Mouse (Mus musculus): Measurements from ENCODE around the gene Rbfox3.

The Rbfox3 gene

DNA sequence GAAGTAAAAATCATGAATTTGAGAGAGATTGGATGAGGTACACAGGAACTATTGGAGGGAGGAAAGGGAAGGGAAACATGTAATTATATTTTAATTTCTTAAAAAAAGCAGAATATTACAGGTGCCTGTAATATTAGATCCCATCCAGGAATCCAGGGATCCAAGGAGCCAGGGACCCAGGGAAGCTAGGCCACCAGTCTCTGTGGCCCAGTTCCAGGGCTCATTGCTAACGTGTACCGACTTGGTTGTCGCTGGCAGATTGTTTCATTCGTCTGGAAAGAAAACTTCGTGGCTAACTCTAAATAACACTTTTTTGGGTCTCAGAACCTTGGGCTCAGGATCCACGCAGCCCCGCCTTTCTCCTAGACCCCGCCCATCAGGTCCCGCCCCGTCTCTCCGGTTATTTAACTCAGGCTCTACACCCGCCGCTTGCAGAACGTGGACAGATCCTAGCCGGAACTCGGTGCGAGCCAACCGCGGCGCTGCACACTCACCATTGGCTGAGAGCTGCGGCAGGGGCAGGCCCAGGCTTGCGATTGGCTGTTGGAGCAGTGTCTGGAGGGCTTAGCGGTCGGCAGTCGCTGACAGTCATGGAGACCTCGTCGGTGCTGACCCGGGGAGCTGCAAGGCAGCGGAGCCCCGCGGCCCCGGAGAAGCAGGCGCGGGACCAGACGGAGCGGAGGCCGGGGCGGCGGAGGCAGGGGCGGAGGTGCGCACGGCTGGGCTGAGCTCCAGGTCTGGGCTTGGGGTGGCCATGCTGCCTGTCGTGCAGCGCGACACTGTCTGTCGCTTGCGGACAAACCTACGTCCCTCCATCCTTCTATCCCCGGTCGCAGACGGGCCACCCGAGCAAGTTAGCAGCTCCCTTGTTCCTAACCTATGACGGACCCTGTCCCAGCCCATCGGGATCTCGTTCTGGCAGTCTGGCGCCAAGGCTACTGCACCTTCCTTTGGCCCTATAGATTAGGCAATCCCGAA, 434.7 kb downstream of the Rbfox3 start, which contains the start of gene Engase:
Gene Engase, plus strand, starts transcription at position 434 of the 978 bp plus-strand sequence.
- peak; percentile 95 for DNase-seq (ENCODE audit: low spot score)

DNA sequence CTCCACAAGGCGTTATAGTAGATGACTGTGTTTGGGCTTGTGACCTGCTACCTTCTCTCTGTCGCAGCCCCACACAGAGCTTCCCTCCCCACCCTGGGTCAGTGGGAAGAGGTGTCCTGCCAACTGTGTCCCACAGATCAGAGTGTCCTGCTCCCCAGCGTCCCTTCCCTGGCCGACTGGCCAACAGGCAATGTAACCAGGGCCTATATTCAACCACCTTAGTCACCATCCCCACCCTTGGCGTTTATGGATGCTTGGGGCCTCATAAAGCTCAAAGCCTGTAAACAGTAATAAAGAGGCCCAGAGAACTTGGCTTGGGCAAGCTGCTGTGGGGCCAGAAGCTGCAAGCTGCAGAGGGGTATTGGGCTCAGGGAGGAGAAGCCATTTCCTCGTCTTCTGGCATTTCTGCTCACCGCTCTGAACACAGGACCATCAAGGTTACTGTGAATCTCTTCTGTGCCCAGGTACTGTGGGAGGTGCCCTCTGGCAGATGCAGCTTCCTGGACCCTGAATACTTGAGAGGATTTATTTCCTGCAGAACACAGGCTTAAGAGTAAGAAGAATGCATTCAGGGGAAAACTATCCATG, 435.8 kb downstream of the Rbfox3 start:
- DNase-seq (ENCODE audit: low spot score) = no peak

DNA sequence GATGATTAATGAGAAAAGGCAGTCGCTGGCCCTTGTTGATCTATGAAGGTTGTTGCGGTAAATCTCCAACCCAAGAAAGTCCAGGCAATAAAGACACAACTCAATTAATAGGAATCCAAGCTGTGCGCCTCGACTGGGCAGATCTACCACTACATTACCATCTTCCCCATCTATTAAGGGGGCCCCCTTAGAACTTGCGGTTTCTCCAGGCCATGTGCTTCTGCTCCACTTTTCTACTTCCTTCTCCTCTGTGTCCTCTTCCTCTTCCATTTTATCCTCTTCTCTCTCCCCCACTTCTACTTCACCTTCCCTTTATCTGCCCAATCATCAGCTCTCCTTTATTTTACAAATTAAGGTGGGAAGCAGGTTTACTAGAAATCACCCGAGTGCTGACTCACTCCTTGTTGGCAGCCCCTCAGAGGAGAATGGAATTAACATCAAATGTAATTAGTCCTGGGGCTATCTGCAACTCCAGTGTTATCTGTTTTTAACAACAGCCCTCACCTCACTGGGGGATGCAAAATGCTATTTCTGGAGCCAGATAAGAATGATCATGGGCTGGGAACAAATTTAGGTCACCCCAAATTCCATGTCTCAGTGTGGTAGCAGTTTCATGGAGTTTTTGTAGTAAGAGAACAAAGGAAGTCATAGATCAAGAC, 437.4 kb downstream of the Rbfox3 start:
- DNase-seq (ENCODE audit: low spot score) = no peak

DNA sequence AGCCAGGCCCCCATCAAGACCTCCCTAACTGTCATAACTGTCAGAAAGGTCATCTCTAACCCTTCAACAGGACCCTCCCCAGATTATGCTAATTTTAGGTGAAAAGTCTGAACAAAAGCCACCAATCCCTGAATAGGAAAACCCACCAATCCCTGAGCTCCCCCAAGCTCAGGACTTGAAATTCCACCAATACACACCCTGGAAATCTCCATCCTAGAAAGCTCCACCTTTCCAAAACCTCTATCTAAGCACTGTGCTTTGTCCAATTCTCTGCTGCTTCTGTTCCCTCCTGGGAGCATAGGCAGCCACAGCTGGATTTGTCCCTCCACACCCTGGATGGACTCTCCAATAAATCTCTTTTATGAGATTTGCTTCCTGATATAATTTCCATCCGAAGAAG, 438.2 kb downstream of the Rbfox3 start:
- no peak for DNase-seq (ENCODE audit: low spot score)

DNA sequence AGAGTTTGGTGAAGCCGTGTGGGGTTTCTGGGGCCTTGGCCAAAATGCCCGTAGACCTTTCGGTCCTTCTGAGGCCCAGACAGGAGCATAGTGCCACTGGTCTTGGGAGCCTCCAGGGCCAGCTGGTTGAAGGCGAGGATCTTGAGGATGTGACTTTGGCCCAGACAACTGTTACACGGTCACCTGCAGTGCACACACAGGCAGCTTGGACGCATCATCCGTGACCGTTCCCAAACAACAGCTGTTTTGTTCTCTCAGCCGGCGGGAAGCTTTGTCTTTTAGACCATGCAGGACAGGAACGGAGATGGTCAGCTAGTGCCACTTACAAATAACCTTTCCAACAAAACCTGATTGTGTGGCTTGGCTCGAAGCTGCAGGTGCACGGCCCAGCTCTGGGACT, 439.7 kb downstream of the Rbfox3 start:
- no peak for DNase-seq (ENCODE audit: low spot score)

DNA sequence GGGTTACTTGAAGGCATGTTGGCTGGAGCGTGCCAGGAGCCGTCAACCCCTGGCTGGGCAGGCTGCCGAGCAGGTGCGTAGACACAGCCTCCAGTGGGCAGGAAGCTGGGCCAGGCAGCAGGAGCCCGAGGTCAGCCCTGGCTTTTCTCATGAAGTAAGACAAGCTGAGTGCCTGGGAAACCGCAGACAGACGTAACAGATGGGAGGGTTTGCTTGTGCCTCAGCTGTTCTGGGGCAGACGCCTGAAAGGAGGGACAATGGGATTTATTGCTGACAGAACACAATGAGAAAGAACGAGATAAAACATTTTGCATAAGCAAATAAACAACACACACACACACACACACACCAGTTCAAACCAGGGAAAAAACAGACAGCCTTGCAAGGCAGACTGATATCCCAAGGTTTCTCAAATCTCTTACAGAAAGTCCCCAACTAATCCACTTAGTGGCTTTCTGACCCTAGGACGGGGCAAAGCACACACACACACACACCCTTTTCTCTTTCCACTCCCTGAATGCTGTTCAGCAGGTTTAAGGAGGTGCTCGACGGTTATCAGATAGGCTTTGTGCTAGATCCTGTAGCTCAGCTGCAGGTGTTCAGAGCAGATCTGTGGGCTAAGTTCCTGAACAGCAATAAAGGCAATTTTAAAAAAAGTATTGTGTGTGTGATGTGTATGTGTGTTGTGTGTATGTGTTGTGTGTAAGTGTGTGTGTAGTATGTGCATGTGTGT, 441.0 kb downstream of the Rbfox3 start:
- peak; percentile 36 for DNase-seq (ENCODE audit: low spot score)

DNA sequence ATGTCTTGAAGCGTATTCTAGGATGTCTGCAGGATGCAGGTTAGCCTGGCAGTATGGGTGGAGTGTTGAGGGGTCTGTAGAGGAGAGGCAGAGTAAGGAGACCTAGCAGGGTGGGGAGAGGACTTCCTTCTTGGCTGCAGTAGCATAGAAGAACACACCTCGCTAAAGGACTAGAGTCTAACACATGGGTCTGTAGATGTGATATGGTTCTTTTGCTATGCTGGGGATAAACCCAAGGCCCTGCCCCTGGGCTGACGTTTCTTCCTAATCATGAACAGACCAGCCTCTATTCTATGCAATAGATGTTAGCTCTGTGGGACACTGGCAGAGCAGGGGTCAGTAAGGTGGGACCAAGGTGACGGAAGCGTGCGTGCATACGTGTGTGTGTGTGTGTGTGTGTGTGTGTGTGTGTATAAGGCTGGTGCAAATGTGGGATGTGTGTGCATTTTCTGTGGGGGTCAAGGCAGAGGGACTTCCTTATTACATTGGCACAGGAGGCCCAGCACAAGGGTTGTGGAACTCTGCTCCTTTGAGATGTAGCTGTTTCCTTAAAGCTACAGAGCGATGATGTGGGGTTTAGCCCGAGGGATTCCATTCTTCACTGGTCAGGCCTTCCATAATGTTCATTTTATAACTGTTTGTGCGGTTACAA, 441.8 kb downstream of the Rbfox3 start:
- no peak for DNase-seq (ENCODE audit: low spot score)

DNA sequence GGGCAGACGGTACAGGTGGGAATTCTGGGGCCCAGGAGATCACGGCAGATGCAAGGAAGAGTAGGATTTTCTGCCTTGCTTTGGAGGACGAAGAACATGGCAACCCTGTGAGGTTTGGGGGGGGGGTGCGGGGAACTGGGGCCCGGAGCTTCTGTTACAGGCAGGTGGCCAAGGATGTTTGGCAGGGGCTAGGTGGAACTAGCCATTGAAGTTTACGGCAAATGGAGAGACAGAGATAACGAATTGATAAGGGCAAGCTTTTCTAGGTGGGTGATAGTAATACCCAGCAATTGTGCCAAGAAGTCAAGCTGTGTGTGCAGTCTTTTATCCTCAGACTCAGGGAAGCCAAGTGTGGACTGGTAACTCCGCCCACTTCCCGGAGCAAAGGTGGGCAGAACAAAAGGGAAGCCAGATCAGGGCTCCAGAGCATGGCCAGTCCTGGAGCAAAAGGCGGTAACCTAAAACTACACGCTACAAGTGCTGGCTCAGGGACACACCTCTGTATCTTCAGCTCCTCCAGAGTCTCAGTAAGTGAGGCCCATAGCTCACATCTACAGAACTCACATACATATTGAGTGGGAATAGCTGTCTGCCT, 443.9 kb downstream of the Rbfox3 start:
- DNase-seq (ENCODE audit: low spot score) = no peak

DNA sequence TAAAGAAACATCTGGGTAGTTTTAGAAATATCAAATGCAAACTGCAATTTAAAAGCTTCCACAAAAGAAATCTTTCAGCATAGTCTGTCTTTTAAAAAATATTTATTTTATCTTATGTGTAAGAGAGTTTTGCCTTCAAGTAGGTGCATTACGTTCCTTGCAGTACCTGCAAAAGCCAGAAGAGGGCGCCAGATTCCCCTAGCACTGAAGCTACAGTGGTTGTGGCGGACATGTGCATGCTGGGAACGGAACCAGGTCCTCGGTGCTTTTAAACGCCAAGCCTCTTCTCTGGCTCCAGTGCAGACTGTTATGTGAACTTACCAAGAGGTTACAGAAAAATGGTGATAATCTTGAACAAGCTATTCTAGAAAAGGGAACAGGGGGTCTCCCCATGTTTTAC, 451.1 kb downstream of the Rbfox3 start:
- no peak for DNase-seq (ENCODE audit: low spot score)

DNA sequence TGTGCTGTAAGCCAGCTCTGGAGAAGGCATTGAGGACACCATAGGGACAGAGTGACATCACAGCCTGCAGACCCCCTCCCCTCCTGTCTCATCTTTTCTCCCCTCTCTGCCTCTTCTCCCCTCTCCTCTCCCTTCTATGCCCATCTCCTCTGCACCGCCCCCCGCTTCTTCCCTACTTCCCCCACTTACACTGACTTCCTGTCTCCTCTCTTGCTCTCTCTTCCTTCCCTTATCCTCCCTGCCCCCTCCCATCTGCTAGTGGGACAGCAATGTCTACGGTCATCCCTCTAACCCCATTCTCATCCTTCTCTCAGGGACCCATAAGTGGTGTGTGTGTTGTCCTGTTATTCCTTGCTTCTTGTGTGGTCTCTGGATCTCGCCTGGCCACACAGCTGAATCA, 451.9 kb downstream of the Rbfox3 start:
- DNase-seq (ENCODE audit: low spot score) = no peak

DNA sequence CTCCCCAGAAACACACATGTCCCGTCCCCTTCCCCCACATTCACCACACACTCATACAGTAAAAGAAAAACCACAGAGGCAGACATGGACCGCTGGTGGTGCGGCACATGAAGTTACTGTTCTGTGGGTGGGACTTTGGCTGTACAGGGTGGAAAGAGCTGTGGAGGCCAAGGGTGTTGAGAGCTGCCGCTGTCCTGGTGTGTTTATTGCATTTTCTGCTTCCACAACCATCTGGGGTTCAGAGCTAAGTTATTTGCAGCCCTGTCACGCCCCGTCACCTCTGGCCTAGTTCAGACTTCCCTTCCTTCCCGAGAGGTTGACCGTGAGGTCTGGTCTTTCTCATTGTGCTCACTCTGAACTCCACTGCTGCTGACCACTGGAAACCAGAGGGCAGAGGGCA, 452.3 kb downstream of the Rbfox3 start:
- DNase-seq (ENCODE audit: low spot score) = no peak

DNA sequence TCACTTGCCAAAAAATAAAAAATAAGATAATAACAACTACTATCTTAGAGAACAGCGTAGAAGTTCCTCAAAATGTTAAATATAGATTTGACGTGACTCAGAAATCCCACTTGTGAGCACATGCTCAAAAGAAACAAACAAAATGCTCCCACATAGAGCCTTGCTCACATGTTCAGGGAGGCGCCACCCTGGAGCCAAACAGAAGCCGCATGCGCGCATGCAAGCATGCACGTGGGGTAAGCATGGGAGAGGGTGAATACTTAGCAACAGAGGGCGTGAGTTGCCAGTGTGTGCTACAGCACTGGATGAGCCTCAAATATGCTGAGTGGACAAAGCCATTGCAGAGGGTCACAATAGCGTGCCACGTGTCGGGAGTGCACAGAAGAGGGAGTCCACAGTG, 454.5 kb downstream of the Rbfox3 start:
- no peak for DNase-seq (ENCODE audit: low spot score)

DNA sequence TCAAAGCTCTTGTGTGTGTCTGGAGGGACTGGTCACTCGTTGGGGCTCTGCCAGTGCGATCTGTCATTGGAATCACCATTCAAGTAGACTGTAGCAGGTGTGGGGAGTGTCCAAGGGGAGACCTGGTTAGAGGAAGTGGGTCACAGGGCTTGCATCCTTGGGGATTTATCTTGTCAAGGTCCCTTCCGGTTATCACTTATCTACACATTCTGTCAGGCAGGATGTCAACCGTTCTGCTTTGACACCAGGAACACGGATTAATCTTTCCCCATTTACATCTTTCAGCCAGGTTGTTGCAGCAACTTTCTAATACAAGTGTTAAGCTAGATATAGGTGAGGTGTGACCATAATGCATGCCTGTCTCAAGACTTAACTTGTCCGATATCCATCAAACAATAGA, 455.6 kb downstream of the Rbfox3 start:
- DNase-seq (ENCODE audit: low spot score) = no peak

DNA sequence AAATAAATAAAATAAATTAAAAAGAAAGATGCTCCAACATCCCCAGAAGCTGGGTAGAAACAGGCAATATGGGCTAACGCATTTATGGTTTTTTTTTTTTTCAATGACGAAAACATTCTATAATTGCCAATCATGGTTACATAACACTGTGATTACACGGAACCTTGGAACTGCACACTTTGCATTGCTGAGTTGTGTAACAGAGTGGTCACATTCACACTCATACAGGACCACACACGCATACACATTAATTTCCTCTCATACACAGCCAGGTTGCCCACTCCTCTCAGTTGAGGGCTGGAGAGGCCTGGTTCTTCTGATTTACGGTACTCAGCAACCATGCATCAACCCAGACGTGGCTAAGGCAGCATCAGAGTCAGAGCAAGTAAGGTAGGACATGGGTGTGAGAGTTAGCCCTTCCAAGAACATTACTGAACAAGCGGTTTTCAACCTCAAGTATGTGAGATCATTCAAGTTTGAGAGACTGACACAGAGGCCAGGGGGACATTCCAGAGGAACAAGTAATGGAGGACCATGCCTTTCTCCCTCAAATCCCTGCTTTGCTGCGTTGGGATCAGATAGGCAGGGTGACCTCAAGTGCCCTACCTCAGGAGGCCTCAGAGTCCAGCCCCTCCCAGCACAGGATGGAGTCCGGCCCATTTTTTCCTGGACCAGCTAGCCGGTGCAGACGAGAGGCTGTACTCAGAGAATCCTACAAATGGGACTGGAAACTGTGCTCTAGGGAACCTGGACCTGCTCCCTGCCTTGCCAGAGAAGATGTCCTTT, 457.3 kb downstream of the Rbfox3 start:
- DNase-seq (ENCODE audit: low spot score) = no peak

DNA sequence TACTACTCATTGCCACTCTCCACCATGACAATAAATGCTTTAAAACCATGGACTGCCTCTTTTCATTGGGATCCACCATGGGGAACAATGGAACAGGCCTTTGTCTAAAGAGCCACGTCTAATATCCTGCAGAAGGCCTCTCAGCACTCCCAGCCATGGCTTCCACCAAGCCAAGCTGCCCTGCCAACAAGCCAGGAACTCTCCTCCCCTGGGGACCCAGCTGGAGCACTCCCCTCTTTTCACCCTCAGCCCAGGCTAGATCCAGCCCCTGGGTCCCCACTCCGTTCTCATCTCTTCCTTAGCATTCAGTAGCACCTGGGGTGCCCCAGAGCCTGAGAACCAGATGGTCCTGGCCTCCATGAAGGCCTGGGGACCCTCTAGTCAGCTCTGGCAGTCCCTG, 458.4 kb downstream of the Rbfox3 start:
- DNase-seq (ENCODE audit: low spot score) = no peak

DNA sequence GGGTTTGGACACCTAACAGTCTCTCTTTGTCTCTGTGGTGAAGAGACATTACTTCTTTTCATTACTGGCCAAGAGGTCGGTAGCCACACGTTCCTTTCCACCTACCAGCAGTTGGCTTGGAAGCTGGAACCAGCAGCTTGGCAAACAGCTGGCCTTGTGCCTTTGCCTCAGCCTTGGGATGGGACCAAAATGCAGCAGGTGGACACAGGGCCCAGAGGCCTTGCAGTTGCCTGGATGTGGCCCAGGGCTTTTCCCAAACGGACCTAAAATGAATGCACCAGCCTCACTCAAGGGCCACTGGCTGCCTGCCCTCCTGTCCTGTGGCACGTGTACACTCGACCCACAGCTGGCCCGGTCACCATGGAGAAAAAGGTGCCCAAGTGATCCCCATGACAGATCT, 460.2 kb downstream of the Rbfox3 start:
- DNase-seq (ENCODE audit: low spot score) = no peak

DNA sequence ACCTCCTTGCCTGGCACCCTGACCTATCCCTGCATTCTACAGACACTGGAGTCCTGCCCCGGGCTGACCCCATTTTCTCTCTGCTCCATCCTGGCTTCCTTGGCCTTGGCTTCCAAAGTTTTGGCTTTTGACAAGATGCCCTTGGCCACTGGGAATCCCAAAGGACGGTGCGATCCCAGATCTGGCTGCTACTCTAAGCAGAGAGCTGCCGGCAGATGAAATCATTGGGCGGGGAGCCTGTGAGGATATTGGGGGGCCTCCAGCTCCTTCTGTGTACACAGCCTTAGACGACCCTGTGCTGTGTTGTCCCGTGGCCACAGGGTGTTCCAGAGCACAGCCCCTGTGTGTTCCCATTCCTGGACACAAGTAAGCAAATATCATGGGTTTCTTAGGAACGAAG, 463.0 kb downstream of the Rbfox3 start:
- no peak for DNase-seq (ENCODE audit: low spot score)

DNA sequence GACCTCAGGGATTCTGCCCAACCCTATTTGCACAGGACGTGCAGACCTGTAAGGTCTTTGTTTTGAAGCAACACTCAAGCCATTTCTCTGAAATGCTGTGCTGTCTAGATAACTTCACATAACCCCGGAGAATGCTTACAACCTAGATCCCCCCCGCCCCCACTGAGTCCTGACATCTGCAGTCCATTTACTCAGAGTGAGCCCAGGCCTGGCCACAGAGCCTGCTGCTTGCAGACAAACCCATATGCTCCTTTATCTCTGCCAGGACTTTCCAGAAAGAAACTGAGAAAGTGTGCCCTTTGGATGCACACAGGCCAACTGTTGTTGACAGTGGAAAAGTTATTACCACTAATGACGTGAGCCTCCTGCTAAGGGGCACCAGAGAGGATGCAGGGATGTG, 464.1 kb downstream of the Rbfox3 start:
- no peak for DNase-seq (ENCODE audit: low spot score)

DNA sequence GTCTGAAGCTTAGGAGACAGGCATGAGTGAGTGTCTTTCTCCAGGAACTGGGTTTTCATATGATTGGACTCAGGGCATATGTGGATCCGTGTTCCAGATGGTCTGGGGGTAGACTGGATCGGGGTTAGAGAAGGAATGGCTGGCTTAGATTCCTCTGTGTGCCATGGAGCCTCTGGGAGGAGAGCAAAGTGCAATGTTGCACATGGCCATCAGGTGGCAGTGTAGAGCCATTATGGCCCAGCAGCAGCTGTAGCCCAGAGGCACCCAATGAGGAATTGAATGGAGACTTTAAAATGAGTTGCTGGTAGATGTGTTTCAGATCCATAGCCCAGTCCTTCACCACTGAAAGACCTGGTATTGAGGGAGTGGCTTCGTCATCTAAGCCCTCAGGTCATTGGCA, 465.6 kb downstream of the Rbfox3 start:
- DNase-seq (ENCODE audit: low spot score) = peak; percentile 66

DNA sequence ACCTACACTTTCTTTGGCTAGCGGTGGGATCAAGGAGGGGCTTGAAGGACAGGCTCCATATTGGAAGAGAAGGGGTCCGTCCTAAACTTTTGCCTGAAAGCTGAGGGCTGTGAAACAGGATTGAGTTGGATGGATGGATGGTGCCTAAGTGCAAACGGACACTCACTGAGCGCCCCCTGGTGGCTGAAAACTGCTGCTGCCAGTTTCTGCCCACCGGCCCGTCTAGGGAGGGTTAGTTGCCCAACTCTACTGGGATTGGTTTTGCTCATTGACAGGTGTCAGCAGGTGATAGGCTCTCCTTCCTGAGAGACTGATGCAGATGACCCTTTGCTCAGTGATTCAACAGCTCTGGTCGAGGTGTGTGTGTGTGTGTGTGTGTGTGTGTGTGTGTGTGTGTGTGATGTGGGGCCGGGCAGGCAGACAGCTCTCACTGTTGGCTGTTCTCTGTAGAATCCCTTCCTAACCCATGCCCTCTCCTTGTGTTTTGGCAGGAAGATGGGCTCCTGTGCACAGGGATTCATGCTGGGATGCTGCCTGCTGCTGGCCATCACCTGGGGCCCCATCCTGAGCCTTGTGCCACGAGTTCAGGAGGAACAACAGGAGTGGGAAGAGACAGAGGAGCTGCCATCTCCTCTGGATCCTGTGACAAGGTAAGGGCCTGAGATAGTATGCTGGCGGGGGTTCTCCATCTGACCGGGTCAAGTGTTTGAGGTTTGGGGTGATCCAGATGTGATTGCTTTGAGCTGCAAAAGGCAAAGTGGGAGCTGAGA, 468.0 kb downstream of the Rbfox3 start:
- DNase-seq (ENCODE audit: low spot score) = peak; percentile 76

Measured in ovary, postnatal 36 days (tissue).